Mouse (Mus musculus): ENCODE results near the gene Tirap. TPM values are rescaled to one million over a fixed set of nuclear protein-coding genes. Genes with fewer than 3 reads are reported as not detected.
"Not testable (repeated sequence)": the region's sequence is repeated elsewhere in the genome, so short reads cannot be mapped to it uniquely, and the experiment has no call there.

The Tirap gene
- polyA plus RNA-seq, 1 experiment from 2014 or later, result 11.8 TPM

DNA sequence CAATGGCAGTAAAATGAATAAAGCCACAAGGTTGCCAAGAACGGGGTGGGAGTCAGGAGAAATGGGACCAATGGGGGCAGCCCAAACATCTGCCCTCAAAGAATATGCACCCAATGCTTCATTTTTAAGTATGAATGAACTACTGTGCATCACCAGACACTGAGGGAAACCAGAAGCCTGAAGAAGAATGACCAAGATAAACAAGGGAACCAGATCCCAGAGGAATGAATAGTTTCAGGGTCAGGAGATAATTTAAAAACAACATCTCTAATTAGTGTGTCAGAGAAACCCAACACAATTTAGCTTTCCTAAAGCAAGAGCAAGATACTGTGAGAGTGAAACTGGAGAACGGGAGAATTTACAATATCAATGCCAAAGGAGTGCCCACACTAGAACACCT lies 39.4 kb downstream of the Tirap start:
- Histone ChIP-seq H3K36me3 (ENCODE audit: control insufficient read depth, insufficient read depth, low read length) (no peaks in the 10 kb centered on the region), H3K4me3 (ENCODE audit: low read length) (no peak overlapping the region), H3K27me3 (ENCODE audit: control insufficient read depth, insufficient read depth, low read depth, low read length) (no peaks in the 10 kb centered on the region), H3K4me2 (ENCODE audit: low read depth, low read length) (no peak overlapping the region), H3K9ac (ENCODE audit: low read length) (no peak overlapping the region), H3K4me1 (replicated peaks; ENCODE audit: control insufficient read depth, insufficient read depth, low read length) (no peaks in the 10 kb centered on the region), H3K27ac (ENCODE audit: low read length) (no peak overlapping the region), H3K9me3 (ENCODE audit: control insufficient read depth, low read length) (no peaks in the 10 kb centered on the region)
- no peak for ATAC-seq (ENCODE audit: low read depth)
- 69% methylated on average over 2 of the region's 2 CpGs for WGBS

DNA sequence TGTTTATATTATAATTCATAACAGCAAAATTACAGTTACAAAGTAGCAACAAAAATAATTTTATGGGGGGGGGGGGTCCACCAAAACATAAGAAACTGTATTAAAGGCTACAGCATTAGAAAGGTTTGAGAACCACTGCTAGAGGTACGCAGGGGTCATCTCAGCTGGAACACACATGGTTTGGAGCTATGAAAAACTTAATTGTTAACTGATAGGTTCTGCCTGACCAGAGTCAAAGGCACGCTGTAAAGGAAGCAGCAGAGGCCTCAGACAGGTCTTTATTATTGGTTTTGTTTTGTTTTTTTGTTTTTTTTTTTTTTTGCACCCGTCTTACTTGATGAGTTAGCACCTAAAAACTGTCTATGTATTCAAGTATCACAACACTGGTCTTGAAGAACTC lies 41.6 kb downstream of the Tirap start:
- H3K9me3 ChIP-seq (ENCODE audit: control insufficient read depth, low read length), result no peaks in the 10 kb centered on the region
- H3K4me2 ChIP-seq (ENCODE audit: low read depth, low read length), result no peak overlapping the region
- H3K27me3 ChIP-seq (ENCODE audit: control insufficient read depth, insufficient read depth, low read depth, low read length), result no peaks in the 10 kb centered on the region
- no peak overlapping the region for H3K9ac ChIP-seq (ENCODE audit: low read length)
- ATAC-seq (ENCODE audit: low read depth), result no peak
- no peaks in the 10 kb centered on the region for H3K36me3 ChIP-seq (ENCODE audit: control insufficient read depth, insufficient read depth, low read length)
- no peaks in the 10 kb centered on the region for H3K4me1 ChIP-seq (replicated peaks; ENCODE audit: control insufficient read depth, insufficient read depth, low read length)
- 73% methylated on average over 3 of the region's 3 CpGs for WGBS
- H3K4me3 ChIP-seq (ENCODE audit: low read length), result no peak overlapping the region
- no peak overlapping the region for H3K27ac ChIP-seq (ENCODE audit: low read length)

DNA sequence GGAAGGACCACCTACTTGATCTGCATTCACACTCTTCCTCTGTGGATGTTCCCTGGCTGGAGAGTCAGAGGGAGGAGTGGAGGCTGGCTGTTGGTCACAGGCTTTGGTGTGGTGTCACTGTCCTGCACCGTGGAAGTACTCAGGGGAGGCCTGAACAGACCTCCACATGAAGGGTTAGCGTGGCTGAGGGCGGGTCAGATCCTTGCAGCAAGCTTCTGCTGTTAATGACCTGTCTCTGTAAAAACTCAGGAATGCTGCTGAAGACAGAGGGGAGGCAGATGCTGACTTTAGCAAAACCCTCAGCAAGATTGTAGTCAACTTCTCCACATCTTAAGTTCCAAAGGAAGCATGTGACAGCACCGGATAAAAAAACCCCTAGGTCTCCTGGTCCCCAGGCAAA lies 43.2 kb downstream of the Tirap start:
- H3K4me1 ChIP-seq (replicated peaks; ENCODE audit: control insufficient read depth, insufficient read depth, low read length), result no peaks in the 10 kb centered on the region
- H3K4me3 ChIP-seq (ENCODE audit: low read length), result no peak overlapping the region
- H3K27me3 ChIP-seq (ENCODE audit: control insufficient read depth, insufficient read depth, low read depth, low read length), result no peaks in the 10 kb centered on the region
- 70% methylated on average over 4 of the region's 4 CpGs for WGBS
- no peak overlapping the region for H3K4me2 ChIP-seq (ENCODE audit: low read depth, low read length)
- peak overlapping the region; percentile 69 for H3K27ac ChIP-seq (ENCODE audit: low read length)
- no peaks in the 10 kb centered on the region for H3K9me3 ChIP-seq (ENCODE audit: control insufficient read depth, low read length)
- H3K36me3 ChIP-seq (ENCODE audit: control insufficient read depth, insufficient read depth, low read length), result no peaks in the 10 kb centered on the region
- ATAC-seq (ENCODE audit: low read depth), result peak; percentile 21; the same call in 1 of the 2 replicates
- H3K9ac ChIP-seq (ENCODE audit: low read length), result no peak overlapping the region

DNA sequence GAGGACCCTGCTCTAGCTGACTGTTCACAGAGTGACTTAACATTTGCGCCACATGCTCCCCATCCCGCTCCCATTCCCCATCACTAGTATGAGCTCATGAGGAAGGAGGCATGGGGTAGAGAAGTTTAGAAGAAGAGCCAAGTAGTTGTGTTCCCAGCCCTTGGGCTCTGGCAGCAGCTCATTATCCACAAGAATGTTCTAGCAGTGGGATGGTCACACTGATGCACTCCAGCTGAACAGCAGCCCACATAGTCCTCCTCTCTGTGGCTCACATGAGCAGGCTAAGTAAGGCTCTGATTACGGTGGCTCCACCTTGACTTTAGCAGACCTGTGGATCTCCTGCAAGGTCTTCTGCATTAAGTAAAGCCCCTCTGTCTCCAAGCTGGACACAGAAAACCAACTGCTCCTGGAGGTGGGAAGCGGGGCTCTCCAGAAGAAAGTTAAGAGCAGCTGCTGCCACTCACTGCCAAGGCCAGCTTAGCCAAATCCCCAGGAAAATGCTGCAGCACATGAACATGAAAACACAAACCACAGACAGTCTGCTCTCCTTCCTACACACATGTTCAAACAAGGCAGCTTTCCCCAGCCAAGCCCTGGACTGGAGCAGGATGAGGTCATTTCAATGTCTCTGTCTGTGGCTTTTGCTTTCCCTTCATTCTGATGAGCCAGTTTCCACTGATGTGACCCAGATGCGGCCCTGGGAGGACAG lies 43.9 kb downstream of the Tirap start:
- Histone ChIP-seq H3K9me3 (ENCODE audit: control insufficient read depth, low read length) (no peaks in the 10 kb centered on the region), H3K4me1 (replicated peaks; ENCODE audit: control insufficient read depth, insufficient read depth, low read length) (no peaks in the 10 kb centered on the region), H3K27me3 (ENCODE audit: control insufficient read depth, insufficient read depth, low read depth, low read length) (no peaks in the 10 kb centered on the region), H3K4me3 (ENCODE audit: low read length) (no peak overlapping the region), H3K36me3 (ENCODE audit: control insufficient read depth, insufficient read depth, low read length) (no peaks in the 10 kb centered on the region), H3K9ac (ENCODE audit: low read length) (no peak overlapping the region), H3K4me2 (ENCODE audit: low read depth, low read length) (no peak overlapping the region), H3K27ac (ENCODE audit: low read length) (peak overlapping the region; percentile 69)
- ATAC-seq (ENCODE audit: low read depth), result peak; percentile 85
- 77% methylated on average over 5 of the region's 5 CpGs for WGBS

DNA sequence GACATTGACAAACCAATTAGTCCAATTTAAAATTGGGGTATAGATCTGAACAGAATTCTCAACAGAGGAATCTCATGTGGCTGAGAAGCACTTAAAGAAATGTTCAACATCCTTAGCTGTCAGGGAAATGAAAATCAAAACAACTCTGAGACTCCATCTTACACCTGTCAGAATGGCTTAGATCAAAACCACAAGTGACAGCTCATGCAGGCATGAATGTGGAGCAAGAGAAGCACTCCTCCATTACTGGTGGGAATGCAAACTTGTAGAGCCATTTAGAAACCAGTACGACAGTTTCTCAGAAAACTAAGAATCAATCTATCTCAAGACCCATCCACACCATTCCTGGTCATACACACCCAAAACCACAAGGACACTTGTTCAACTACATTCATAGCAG lies 47.2 kb downstream of the Tirap start:
- Histone ChIP-seq H3K9ac (ENCODE audit: low read length) (no peak overlapping the region), H3K9me3 (ENCODE audit: control insufficient read depth, low read length) (no peaks in the 10 kb centered on the region), H3K4me1 (replicated peaks; ENCODE audit: control insufficient read depth, insufficient read depth, low read length) (no peaks in the 10 kb centered on the region; the same call in 1 of the 2 replicates), H3K4me3 (ENCODE audit: low read length) (no peak overlapping the region), H3K4me2 (ENCODE audit: low read depth, low read length) (no peak overlapping the region), H3K27me3 (ENCODE audit: control insufficient read depth, insufficient read depth, low read depth, low read length) (no peaks in the 10 kb centered on the region), H3K36me3 (ENCODE audit: control insufficient read depth, insufficient read depth, low read length) (no peaks in the 10 kb centered on the region), H3K27ac (ENCODE audit: low read length) (no peak overlapping the region)
- 81% methylated on average over 1 of the region's 1 CpGs for WGBS
- no peak for ATAC-seq (ENCODE audit: low read depth)

DNA sequence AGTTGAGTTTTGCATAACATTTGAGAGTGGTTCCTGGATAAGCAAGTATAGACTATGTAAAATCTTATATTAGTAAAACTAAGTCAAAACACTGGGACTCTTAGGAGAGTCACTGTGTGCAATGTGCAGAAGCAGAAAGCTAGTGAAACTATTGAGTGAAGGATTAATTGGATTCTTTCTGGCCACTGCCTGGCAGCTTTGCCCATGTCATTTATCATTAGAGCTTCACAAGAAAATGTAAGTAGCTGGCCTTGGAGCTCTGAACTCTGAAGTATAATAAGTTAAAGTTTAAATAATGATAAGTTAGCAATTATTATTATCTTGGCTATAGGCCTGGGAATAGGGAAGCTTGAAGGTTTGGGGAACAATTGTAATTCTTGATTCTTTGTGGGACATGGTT lies 51.3 kb downstream of the Tirap start:
- H3K36me3 ChIP-seq (ENCODE audit: control insufficient read depth, insufficient read depth, low read length); H3K9me3 ChIP-seq (ENCODE audit: control insufficient read depth, low read length); H3K4me1 ChIP-seq (replicated peaks; ENCODE audit: control insufficient read depth, insufficient read depth, low read length); H3K27ac ChIP-seq (ENCODE audit: low read length); H3K27me3 ChIP-seq (ENCODE audit: control insufficient read depth, insufficient read depth, low read depth, low read length); H3K9ac ChIP-seq (ENCODE audit: low read length); ATAC-seq (ENCODE audit: low read depth); H3K4me3 ChIP-seq (ENCODE audit: low read length); H3K4me2 ChIP-seq (ENCODE audit: low read depth, low read length): not testable (repeated sequence)

DNA sequence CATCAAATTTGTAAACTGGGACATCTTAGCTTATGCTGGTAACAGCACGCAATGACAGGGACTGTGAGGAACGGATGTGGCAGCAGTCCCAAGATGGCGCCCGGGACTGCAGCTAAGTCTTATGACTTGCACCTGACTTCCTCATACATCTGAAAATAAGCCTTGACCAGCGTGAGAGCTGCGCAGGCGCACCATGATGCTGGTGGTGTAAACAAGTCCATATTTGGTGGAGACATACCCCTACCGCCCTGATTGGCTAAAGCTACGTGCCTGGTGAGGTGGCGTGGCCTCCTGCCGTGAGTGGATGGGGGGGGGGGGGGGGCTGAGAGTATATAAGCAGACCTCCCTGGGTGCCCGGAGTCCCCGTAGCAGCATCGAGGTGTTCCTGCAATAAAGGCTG lies 52.8 kb downstream of the Tirap start:
- H3K36me3 ChIP-seq (ENCODE audit: control insufficient read depth, insufficient read depth, low read length); H3K4me3 ChIP-seq (ENCODE audit: low read length); H3K4me1 ChIP-seq (replicated peaks; ENCODE audit: control insufficient read depth, insufficient read depth, low read length); H3K27ac ChIP-seq (ENCODE audit: low read length); ATAC-seq (ENCODE audit: low read depth); H3K4me2 ChIP-seq (ENCODE audit: low read depth, low read length); H3K9me3 ChIP-seq (ENCODE audit: control insufficient read depth, low read length); H3K27me3 ChIP-seq (ENCODE audit: control insufficient read depth, insufficient read depth, low read depth, low read length); H3K9ac ChIP-seq (ENCODE audit: low read length): not testable (repeated sequence)
- whole genome bisulfite sequencing, result 95% methylated on average over 14 of the region's 14 CpGs

DNA sequence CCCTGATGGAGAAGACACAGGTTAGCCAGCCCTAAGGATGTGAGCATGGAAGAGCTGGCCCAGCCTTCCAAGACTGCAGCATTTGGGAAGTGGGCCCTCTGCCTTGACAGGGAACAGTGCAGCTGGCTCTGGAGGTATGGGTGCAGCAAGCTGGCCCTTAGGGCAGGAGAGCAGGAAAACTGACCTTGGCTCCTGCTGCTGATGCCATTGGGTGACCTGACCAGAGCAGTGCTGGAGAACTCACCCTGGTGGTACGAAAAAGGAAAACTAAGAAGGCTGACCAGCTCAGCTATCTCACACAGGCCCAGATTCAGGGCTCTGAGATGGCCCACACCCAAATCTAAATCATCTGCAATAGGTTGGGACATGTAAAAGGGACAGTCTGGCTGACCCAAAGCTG lies 54.3 kb downstream of the Tirap start:
- Histone ChIP-seq H3K27me3 (ENCODE audit: control insufficient read depth, insufficient read depth, low read depth, low read length) (no peaks in the 10 kb centered on the region), H3K27ac (ENCODE audit: low read length) (no peak overlapping the region), H3K9me3 (ENCODE audit: control insufficient read depth, low read length) (no peaks in the 10 kb centered on the region), H3K4me1 (replicated peaks; ENCODE audit: control insufficient read depth, insufficient read depth, low read length) (no peaks in the 10 kb centered on the region; the same call in 1 of the 2 replicates), H3K4me3 (ENCODE audit: low read length) (no peak overlapping the region), H3K9ac (ENCODE audit: low read length) (no peak overlapping the region), H3K4me2 (ENCODE audit: low read depth, low read length) (no peak overlapping the region), H3K36me3 (ENCODE audit: control insufficient read depth, insufficient read depth, low read length) (no peaks in the 10 kb centered on the region)
- no peak for ATAC-seq (ENCODE audit: low read depth)
- 100% methylated on average over 1 of the region's 1 CpGs for WGBS

DNA sequence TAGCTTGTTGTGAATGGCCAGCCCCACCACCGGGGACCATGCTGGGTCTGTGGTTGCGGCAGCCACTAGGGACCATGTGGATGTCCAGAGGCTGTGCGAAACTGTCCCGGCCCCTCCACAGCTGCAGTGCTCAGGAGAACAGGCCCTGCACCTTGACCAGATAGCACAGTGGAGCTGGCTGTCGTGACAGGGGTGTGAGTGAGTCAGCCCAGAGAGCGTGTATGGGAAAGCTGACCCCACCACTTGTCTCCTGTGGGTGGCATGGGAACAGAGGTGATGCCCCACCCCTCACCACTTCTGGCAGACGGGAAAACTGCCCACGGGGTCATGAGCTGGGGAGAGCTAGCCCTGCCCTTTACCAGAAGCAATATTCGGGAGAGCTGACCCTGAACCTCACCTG lies 55.0 kb downstream of the Tirap start:
- Histone ChIP-seq H3K9me3 (ENCODE audit: control insufficient read depth, low read length) (no peaks in the 10 kb centered on the region), H3K4me3 (ENCODE audit: low read length) (no peak overlapping the region), H3K36me3 (ENCODE audit: control insufficient read depth, insufficient read depth, low read length) (no peaks in the 10 kb centered on the region), H3K4me1 (replicated peaks; ENCODE audit: control insufficient read depth, insufficient read depth, low read length) (no peaks in the 10 kb centered on the region; the same call in 1 of the 2 replicates), H3K9ac (ENCODE audit: low read length) (no peak overlapping the region), H3K27ac (ENCODE audit: low read length) (no peak overlapping the region), H3K27me3 (ENCODE audit: control insufficient read depth, insufficient read depth, low read depth, low read length) (no peaks in the 10 kb centered on the region), H3K4me2 (ENCODE audit: low read depth, low read length) (no peak overlapping the region)
- ATAC-seq (ENCODE audit: low read depth), result no peak
- 77% methylated on average over 9 of the region's 9 CpGs for WGBS

DNA sequence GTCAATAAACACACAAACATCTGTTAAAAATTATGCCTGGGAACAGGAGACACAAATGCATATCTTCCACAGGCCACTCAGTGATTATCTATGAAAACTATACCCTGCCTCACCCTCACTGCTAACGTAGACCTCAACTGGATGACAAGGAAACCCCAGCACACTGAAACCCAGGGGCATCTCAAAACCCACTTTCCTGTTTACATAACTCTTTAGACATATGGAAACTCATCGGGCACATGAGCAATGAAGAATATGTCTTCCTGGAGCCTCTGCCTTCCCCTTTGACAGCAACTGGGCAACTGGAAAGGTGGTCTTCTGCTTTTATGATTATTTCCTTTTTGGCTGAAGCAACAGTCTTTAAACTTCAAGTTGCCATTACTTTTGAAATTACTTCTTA lies 57.9 kb downstream of the Tirap start:
- H3K4me1 ChIP-seq (replicated peaks; ENCODE audit: control insufficient read depth, insufficient read depth, low read length), result no peaks in the 10 kb centered on the region
- H3K9me3 ChIP-seq (ENCODE audit: control insufficient read depth, low read length), result no peaks in the 10 kb centered on the region
- H3K27ac ChIP-seq (ENCODE audit: low read length), result no peak overlapping the region
- ATAC-seq (ENCODE audit: low read depth), result no peak
- no peak overlapping the region for H3K9ac ChIP-seq (ENCODE audit: low read length)
- H3K36me3 ChIP-seq (ENCODE audit: control insufficient read depth, insufficient read depth, low read length), result no peaks in the 10 kb centered on the region
- no peaks in the 10 kb centered on the region for H3K27me3 ChIP-seq (ENCODE audit: control insufficient read depth, insufficient read depth, low read depth, low read length)
- H3K4me3 ChIP-seq (ENCODE audit: low read length), result no peak overlapping the region
- 49% methylated on average over 2 of the region's 2 CpGs for WGBS
- H3K4me2 ChIP-seq (ENCODE audit: low read depth, low read length), result no peak overlapping the region

All from lung, embryonic 16.5 days (tissue).